Mouse (Mus musculus) embryonic facial prominence, embryonic 10.5 days (tissue): Measurements from ENCODE around the gene Cutc. TPM values are rescaled to one million over a fixed set of nuclear protein-coding genes. Genes with fewer than 3 reads are reported as not detected.

ENCODE experiments used
- DNase-seq: peaks from one replicate; pipeline ENCODE4 v3.0.0-alpha.2; 2017; ENCODE audit warnings: low spot score
- H3K27ac ChIP-seq: fragments of 300-500 bp; sonication (generic); replicated peaks from 2 replicates; pipeline ENCODE4 v1.5.1; 2016; ENCODE audit warnings: mild to moderate bottlenecking
- H3K27me3 ChIP-seq: fragments of 300-500 bp; sonication (generic); replicated peaks from 2 replicates; pipeline ENCODE4 v1.6.1; 2016; ENCODE audit warnings: low read depth, mild to moderate bottlenecking; ENCODE audit not compliant: poor library complexity, severe bottlenecking
- H3K36me3 ChIP-seq: fragments of 300-500 bp; sonication (generic); replicated peaks from 2 replicates; pipeline ENCODE4 v1.6.1; 2016; ENCODE audit warnings: mild to moderate bottlenecking, moderate library complexity
- H3K4me1 ChIP-seq: fragments of 300-500 bp; sonication (generic); 2 replicates; pipeline ENCODE4 v1.6.1; 2016
- H3K4me3 ChIP-seq: fragments of 300-500 bp; sonication (generic); 2 replicates; pipeline ENCODE4 v1.5.1; 2016; ENCODE audit warnings: mild to moderate bottlenecking, moderate library complexity
- H3K9me3 ChIP-seq: fragments of 300-500 bp; sonication (generic); 2 replicates; pipeline ENCODE4 v1.6.1; 2016; ENCODE audit warnings: mild to moderate bottlenecking
- whole genome bisulfite sequencing: fragments of 180-500 bp; shearing (Covaris S2); methylation state at CpG from one replicate; pipeline ENCODE4 v1.1.7; 2016; 5-methylcytosine and 5-hydroxymethylcytosine counted together
- polyA plus RNA-seq: library from polyadenylated mRNA; unstranded; fragments of >200 nt; fragmentation: Nextera tagmentation; extraction: Ambion mirVana; gene quantifications from 2 replicates; pipeline ENCODE4 v1.2.1, GENCODE M21; 2016

Gene Cutc
- 14.4 and 14.8 TPM in 2 replicates for polyA plus RNA-seq

- peak within 1 kb of the TSS; percentile 97 for H3K27ac ChIP-seq
- peaks cover 9% of the 10 kb centered on the region for H3K4me1 ChIP-seq
- peaks cover 35% of the 10 kb centered on the region for H3K36me3 ChIP-seq
- H3K4me3 ChIP-seq: peak within 1 kb of the TSS; percentile 79
- H3K27me3 ChIP-seq: no peaks in the 10 kb centered on the region
- WGBS: under 1% methylated on average over 62 of the region's 62 CpGs
- peak; percentile 97 for DNase-seq
- no peaks in the 10 kb centered on the region for H3K9me3 ChIP-seq
Measured at GRCm38 (mm10) chr19:43752489-43753225, at the start of gene Cutc, which contains the start of gene Cox15. Gene Cutc (plus strand): TSS chr19:43752996. Gene Cox15 (minus strand): TSS chr19:43753000.

- no peak for DNase-seq
- no peaks in the 10 kb centered on the region for H3K4me1 ChIP-seq
- WGBS: 93% methylated on average over 11 of the region's 11 CpGs
- no peak overlapping the region for H3K4me3 ChIP-seq
- H3K9me3 ChIP-seq: peaks cover 3% of the 10 kb centered on the region; the same call in 1 of the 2 replicates
- H3K36me3 ChIP-seq: peaks cover 83% of the 10 kb centered on the region
- H3K27ac ChIP-seq: no peak overlapping the region
- no peaks in the 10 kb centered on the region for H3K27me3 ChIP-seq
Measured at GRCm38 (mm10) chr19:43704211-43704610, 48.6 kb upstream of the Cutc start.

GRCm38 (mm10) chr19:43704787-43705497, 47.9 kb upstream of the Cutc start:
- Histone ChIP-seq H3K27ac (no peak overlapping the region), H3K9me3 (peaks cover 3% of the 10 kb centered on the region; the same call in 1 of the 2 replicates), H3K36me3 (peaks cover 79% of the 10 kb centered on the region), H3K27me3 (no peaks in the 10 kb centered on the region), H3K4me1 (no peaks in the 10 kb centered on the region), H3K4me3 (no peak overlapping the region)
- WGBS: 91% methylated on average over 17 of the region's 17 CpGs
- DNase-seq: no peak

GRCm38 (mm10) chr19:43708206-43708605, 44.6 kb upstream of the Cutc start:
- no peak for DNase-seq
- H3K4me3 ChIP-seq: no peak overlapping the region
- 92% methylated on average over 7 of the region's 7 CpGs for WGBS

DNA sequence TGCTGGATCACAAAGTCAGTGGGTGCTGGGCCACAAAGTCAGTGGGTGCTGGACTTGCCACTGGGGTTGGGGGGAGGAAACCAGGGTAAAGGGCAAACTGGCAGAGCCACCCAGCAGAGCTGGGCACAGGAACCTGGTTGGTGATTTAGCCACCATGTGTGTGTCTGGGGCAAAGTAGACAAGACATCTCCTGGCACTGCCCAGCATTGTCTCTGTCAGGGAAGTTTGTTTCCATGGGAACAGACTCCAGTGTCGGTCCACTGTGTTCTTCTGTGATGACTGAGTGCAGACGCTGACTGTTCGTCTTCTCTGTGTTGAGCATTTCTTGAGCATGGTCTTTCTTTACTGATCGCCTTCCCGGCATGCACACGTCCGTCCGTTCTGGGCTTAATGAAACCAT, 43.5 kb upstream of the Cutc start:
- no peak overlapping the region for H3K4me3 ChIP-seq
- 91% methylated on average over 8 of the region's 8 CpGs for WGBS
- no peak overlapping the region for H3K27ac ChIP-seq
- H3K27me3 ChIP-seq: no peaks in the 10 kb centered on the region
- H3K9me3 ChIP-seq: no peaks in the 10 kb centered on the region
- no peaks in the 10 kb centered on the region for H3K4me1 ChIP-seq
- H3K36me3 ChIP-seq: peaks cover 58% of the 10 kb centered on the region
- no peak for DNase-seq

More at GRCm38 (mm10) chr19:43708206-43708605, 44.6 kb upstream of the Cutc start:
- Histone ChIP-seq H3K9me3 (no peaks in the 10 kb centered on the region), H3K27me3 (no peaks in the 10 kb centered on the region), H3K4me1 (no peaks in the 10 kb centered on the region), H3K36me3 (peaks cover 59% of the 10 kb centered on the region), H3K27ac (no peak overlapping the region)

DNA sequence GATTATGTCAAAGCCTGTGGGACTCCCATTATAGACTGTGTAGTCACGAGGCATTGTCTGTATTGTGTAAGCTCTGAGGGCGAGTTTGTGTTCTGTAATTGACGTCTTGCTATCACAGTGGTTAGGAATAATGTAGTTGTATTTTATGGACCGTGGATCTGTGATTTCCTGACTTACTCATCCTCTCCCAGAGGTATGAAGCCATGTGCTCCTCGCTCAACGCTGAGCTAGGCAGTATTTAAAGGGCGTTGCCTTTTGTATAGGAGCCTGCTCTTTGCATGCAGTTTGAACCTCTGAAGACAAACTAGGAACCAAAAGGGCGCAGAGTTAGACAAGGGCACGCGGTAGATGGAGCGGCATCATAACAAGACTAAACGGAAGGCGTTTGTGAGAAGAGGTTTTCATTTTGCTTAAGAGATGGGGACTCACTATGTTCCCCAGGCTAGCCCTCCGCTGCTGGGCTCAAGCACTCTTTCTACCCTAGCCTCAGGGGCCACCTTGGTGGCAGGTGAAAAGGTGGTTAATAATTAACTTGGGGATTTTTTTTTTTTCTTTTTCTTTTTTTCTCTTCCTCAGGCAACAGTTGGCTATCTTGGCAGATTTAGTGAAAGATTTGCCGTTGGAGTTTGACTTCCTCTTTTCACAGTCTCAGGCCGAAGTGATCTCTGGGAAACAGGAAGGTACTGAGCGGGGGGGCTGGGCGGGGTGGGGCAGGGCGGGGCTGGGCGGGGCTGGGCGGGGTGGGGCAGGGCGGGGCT, 41.5 kb upstream of the Cutc start:
- H3K4me3 ChIP-seq: no peak overlapping the region
- no peaks in the 10 kb centered on the region for H3K4me1 ChIP-seq
- no peak overlapping the region for H3K27ac ChIP-seq
- peaks cover 46% of the 10 kb centered on the region for H3K36me3 ChIP-seq
- H3K27me3 ChIP-seq: no peaks in the 10 kb centered on the region
- DNase-seq: no peak
- WGBS: 63% methylated on average over 22 of the region's 22 CpGs
- no peaks in the 10 kb centered on the region for H3K9me3 ChIP-seq

GRCm38 (mm10) chr19:43711971-43712370, 40.8 kb upstream of the Cutc start:
- Histone ChIP-seq H3K9me3 (no peaks in the 10 kb centered on the region), H3K36me3 (peaks cover 41% of the 10 kb centered on the region), H3K4me3 (no peak overlapping the region), H3K4me1 (no peaks in the 10 kb centered on the region), H3K27ac (no peak overlapping the region), H3K27me3 (no peaks in the 10 kb centered on the region)
- 80% methylated on average over 5 of the region's 5 CpGs for WGBS
- DNase-seq: no peak

DNA sequence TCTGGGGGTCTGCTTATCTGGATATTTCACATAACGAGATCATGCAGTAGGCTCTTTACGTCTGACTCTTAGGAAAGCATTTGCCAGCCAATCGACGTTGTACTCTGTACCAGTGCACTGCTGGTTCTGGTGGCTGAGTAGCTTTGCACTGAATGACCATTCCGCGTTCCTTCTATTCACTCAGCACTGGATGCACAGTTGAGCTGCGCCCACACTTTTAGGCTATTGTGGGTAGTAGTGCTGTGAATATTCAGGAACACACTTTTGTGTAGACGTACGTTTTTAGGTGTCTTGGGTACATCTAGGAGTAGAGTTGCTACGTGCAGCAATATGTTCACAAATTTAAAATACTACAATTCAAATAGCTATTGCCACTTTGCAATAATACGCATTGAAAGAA, 32.7 kb upstream of the Cutc start:
- no peak for DNase-seq
- Histone ChIP-seq H3K4me3 (no peak overlapping the region), H3K27me3 (no peaks in the 10 kb centered on the region), H3K27ac (no peak overlapping the region), H3K9me3 (no peaks in the 10 kb centered on the region), H3K36me3 (peaks cover 67% of the 10 kb centered on the region), H3K4me1 (peaks cover 7% of the 10 kb centered on the region)
- 93% methylated on average over 11 of the region's 11 CpGs for WGBS

- 78% methylated on average over 8 of the region's 8 CpGs for WGBS
- Histone ChIP-seq H3K27ac (no peak overlapping the region), H3K36me3 (peaks cover 87% of the 10 kb centered on the region)
Measured at GRCm38 (mm10) chr19:43722891-43723290, 29.9 kb upstream of the Cutc start.

DNA sequence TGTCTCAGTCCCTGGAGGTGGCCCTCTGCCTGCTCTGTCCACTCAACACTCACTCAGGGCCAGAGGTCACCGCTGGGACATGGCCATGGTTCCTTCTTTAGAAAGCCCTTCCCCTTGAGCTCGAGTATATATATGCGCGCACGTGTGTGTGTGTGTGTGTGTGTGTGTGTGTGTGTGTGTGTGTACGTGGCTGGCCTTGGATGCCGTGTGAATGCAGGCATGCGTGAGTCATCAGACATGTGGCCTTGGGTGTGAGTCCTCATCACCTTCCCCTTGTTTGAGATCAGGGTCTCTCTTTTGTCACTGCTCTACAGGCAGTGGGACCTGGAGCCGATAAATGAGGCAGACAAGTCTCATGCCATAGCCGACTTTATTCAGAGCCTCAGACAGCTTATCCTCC, 29.3 kb upstream of the Cutc start:
- WGBS: 88% methylated on average over 10 of the region's 10 CpGs
- Histone ChIP-seq H3K27ac (no peak overlapping the region), H3K27me3 (no peaks in the 10 kb centered on the region), H3K4me1 (peaks cover 7% of the 10 kb centered on the region), H3K36me3 (peaks cover 87% of the 10 kb centered on the region), H3K4me3 (no peak overlapping the region), H3K9me3 (no peaks in the 10 kb centered on the region)
- DNase-seq: no peak

More at GRCm38 (mm10) chr19:43722891-43723290, 29.9 kb upstream of the Cutc start:
- DNase-seq: no peak
- Histone ChIP-seq H3K4me3 (no peak overlapping the region), H3K27me3 (no peaks in the 10 kb centered on the region), H3K9me3 (no peaks in the 10 kb centered on the region), H3K4me1 (peaks cover 7% of the 10 kb centered on the region)

DNA sequence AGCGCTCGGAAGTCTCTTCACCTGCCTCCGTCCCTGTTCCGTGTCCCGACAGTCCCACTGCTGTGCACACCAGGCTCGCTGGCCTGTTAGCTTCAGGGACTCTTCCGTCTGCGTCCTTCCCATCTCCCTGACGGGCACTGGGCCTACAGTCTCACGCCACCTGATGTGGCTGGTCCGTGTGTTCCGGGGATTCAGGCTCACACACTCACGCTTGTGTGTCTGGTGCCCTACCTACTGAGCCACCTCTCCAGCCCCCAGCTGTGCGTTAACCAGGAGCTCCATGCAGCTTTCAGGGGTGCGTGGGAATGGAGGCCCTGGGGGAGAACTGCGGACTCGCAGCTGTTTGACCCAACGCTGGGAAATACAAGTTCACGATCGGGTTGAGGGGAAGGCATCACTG, 28.6 kb upstream of the Cutc start:
- WGBS: 91% methylated on average over 20 of the region's 20 CpGs
- H3K4me1 ChIP-seq: peaks cover 7% of the 10 kb centered on the region
- DNase-seq: no peak
- H3K4me3 ChIP-seq: no peak overlapping the region
- no peaks in the 10 kb centered on the region for H3K27me3 ChIP-seq
- H3K27ac ChIP-seq: no peak overlapping the region
- peaks cover 88% of the 10 kb centered on the region for H3K36me3 ChIP-seq
- H3K9me3 ChIP-seq: no peaks in the 10 kb centered on the region

DNA sequence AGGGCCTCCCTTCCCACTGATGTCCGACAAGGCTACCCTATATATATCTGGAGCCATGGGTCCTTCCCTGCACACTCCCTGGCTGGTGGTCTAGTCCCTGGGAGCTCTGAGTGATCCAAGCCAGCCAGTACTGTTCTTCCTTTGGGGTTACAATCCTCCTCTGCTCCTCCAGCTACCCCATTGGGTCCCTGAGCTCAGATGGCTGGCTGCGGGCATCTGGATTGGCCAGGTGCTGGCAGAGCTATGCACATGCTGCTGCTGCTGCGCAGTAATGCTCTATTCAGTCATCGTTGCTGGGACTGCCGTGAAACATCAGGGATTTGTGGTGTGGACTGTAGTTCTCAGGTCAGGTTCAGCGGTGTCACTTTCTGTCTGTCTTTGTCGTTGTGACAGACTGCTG, 28.0 kb upstream of the Cutc start:
- Histone ChIP-seq H3K4me3 (no peak overlapping the region), H3K4me1 (peaks cover 12% of the 10 kb centered on the region), H3K27ac (no peak overlapping the region), H3K9me3 (no peaks in the 10 kb centered on the region), H3K27me3 (no peaks in the 10 kb centered on the region), H3K36me3 (peaks cover 89% of the 10 kb centered on the region)
- WGBS: 88% methylated on average over 7 of the region's 7 CpGs
- DNase-seq: no peak
